Mouse (Mus musculus): ENCODE measurements around the gene Grk5. TPM values are rescaled to one million over a fixed set of nuclear protein-coding genes. Genes with fewer than 3 reads are reported as not detected.

The Grk5 gene
- polyA plus RNA-seq, 1 experiment from 2014 or later, result 4.2 TPM

- no peak for DNase-seq (ENCODE audit: low spot score)
- Histone ChIP-seq H3K4me1 (peaks cover 9% of the 10 kb centered on the region), H3K27me3 (ENCODE audit: insufficient read depth, poor library complexity, severe bottlenecking) (no peaks in the 10 kb centered on the region), H3K4me3 (no peak overlapping the region), H3K9me3 (no peaks in the 10 kb centered on the region), H3K36me3 (no peaks in the 10 kb centered on the region), H3K27ac (no peak overlapping the region)
- 83% methylated on average over 7 of the region's 7 CpGs for WGBS
These were observed 73.0 kb downstream of the Grk5 start for GRCm38 (mm10) chr19:60962358-60963061.

DNA sequence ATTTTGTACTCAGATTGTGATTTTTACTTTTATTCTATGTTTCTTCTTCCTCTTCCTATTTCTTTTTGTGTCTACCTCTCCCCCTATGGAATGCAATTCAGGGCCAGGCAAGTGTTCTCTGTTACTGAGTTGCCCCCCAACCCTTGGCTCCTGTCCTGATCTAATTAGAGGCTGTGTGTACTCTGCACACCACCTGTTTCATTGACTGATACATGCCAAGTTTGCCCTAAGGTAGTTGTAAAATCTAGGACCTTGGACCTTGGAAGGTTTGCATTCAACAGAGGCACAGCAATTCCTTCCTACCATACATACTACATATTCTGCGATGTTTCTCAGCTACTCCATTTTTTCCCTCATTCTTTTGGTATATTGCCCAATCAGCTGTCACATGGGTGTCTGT lies 78.4 kb downstream of the Grk5 start:
- Histone ChIP-seq H3K27ac (no peak overlapping the region), H3K9me3 (no peaks in the 10 kb centered on the region), H3K4me3 (no peak overlapping the region), H3K27me3 (ENCODE audit: insufficient read depth, poor library complexity, severe bottlenecking) (no peaks in the 10 kb centered on the region), H3K36me3 (no peaks in the 10 kb centered on the region), H3K4me1 (peaks cover 9% of the 10 kb centered on the region)
- 86% methylated on average over 1 of the region's 1 CpGs for WGBS
- no peak for DNase-seq (ENCODE audit: low spot score)

DNA sequence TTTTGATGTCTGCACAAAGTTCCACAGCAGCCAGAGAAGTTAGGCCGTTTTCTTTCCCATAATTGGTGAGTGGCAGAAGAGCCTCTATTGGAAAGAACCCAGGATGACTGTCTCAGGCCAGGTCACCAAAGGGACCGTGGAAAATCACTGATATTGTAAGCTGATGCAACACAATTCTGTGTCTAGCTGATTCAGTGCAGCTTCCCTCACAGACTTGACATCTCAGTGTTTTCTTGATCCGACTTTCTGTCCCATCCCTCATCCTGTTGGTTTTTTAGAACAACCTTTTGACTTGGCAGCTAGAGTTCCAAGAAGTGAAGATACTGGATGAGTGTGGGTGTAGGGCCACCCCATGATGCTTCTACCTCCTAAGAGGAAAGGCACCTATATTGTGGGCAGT lies 80.9 kb downstream of the Grk5 start:
- Histone ChIP-seq H3K4me3 (no peak overlapping the region), H3K27me3 (ENCODE audit: insufficient read depth, poor library complexity, severe bottlenecking) (no peaks in the 10 kb centered on the region), H3K4me1 (no peaks in the 10 kb centered on the region), H3K36me3 (no peaks in the 10 kb centered on the region), H3K9me3 (no peaks in the 10 kb centered on the region), H3K27ac (no peak overlapping the region)
- WGBS, result 74% methylated on average over 3 of the region's 3 CpGs
- DNase-seq (ENCODE audit: low spot score), result no peak

DNA sequence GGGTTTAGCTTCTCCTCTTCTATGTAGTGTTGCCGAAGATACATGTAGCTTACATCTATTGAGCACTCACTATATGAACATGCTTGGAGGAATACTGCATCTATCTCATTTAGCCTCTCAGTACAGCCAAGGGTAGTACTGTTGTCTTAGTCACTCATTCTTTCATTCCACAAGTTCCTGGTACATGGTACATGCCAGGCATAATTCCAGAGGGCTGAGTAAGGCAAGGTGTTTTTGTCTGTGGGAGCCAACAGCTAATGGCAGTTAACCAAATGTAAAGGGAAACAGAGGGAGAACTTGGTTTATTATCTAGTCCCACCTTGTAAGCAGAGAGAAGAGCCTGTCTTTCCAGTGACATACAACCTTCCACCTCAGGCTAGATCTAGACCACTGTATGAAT lies 82.0 kb downstream of the Grk5 start:
- WGBS, result 75% methylated on average over 1 of the region's 1 CpGs
- Histone ChIP-seq H3K27ac (no peak overlapping the region), H3K4me1 (no peaks in the 10 kb centered on the region), H3K9me3 (no peaks in the 10 kb centered on the region), H3K27me3 (ENCODE audit: insufficient read depth, poor library complexity, severe bottlenecking) (no peaks in the 10 kb centered on the region), H3K36me3 (no peaks in the 10 kb centered on the region), H3K4me3 (no peak overlapping the region)
- no peak for DNase-seq (ENCODE audit: low spot score)

DNA sequence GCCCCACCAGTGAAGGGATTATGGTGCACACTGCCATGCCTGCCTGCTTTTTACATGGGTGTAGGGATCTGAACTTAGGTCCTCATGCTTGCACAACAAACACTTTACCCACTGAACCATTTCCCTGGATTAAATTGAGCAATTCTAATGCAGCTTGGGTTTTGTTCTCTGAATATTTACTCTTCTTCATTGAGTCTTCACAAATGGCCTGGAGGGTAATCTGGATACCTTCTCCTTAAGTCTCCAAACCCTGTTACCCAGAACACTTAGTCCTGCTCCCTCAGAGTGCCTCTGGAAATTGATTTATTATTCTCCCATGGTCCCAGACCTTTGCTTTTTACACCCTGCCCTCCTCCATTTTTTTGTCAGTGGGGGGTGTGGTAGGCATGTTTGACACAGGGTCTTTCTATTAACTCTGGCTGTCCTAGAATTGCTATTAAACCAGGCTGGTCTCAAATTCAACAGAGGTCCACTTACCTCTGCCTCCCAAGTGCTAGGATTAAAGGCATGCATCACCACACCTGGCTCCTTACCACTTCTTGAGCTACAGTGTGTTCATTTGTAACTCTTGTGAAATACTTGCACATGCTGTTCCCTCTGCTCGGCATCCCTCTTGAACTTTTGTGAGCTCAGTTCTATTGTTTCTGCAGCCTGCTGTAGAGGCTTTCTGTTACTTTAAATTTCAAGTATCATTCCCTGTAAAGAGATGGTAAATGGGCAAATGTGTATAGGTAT lies 82.9 kb downstream of the Grk5 start:
- 73% methylated on average over 1 of the region's 1 CpGs for WGBS
- H3K9me3 ChIP-seq, result no peaks in the 10 kb centered on the region
- H3K4me1 ChIP-seq, result no peaks in the 10 kb centered on the region
- no peak overlapping the region for H3K4me3 ChIP-seq
- DNase-seq (ENCODE audit: low spot score), result no peak
- no peaks in the 10 kb centered on the region for H3K36me3 ChIP-seq
- H3K27me3 ChIP-seq (ENCODE audit: insufficient read depth, poor library complexity, severe bottlenecking), result no peaks in the 10 kb centered on the region
- H3K27ac ChIP-seq, result no peak overlapping the region

GRCm38 (mm10) chr19:60973508-60973907 lies 84.0 kb downstream of the Grk5 start:
- H3K27ac ChIP-seq, result no peak overlapping the region
- no peaks in the 10 kb centered on the region for H3K4me1 ChIP-seq
- no peak for DNase-seq (ENCODE audit: low spot score)
- H3K36me3 ChIP-seq, result no peaks in the 10 kb centered on the region
- no peaks in the 10 kb centered on the region for H3K9me3 ChIP-seq
- no peaks in the 10 kb centered on the region for H3K27me3 ChIP-seq (ENCODE audit: insufficient read depth, poor library complexity, severe bottlenecking)
- 86% methylated on average over 2 of the region's 2 CpGs for WGBS
- no peak overlapping the region for H3K4me3 ChIP-seq

DNA sequence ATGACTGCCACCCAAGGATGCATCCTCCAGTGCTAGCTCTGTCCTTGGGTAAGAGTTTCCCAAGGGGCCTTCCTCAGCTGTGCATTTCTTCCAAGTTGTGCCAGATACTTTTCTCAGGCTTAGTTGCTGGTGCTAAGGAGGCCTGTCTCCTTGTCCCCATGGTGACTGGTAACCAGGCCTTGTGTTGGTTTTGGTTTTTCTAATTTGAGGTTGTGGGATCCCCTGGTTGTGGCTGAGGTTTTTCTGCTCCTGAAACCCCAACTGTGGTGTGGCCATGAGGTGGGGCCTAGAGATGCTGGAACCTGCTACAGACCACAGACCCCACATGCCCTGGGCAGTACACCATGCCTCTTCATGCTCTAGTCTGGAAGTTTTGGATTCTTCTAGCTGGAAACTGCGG lies 90.0 kb downstream of the Grk5 start:
- Histone ChIP-seq H3K4me3 (no peak overlapping the region), H3K4me1 (no peaks in the 10 kb centered on the region), H3K27me3 (ENCODE audit: insufficient read depth, poor library complexity, severe bottlenecking) (no peaks in the 10 kb centered on the region), H3K36me3 (no peaks in the 10 kb centered on the region), H3K9me3 (no peaks in the 10 kb centered on the region), H3K27ac (no peak overlapping the region)
- WGBS, result 80% methylated on average over 1 of the region's 1 CpGs
- no peak for DNase-seq (ENCODE audit: low spot score)

GRCm38 (mm10) chr19:60981391-60981790 lies 91.8 kb downstream of the Grk5 start:
- H3K27me3 ChIP-seq (ENCODE audit: insufficient read depth, poor library complexity, severe bottlenecking), result no peaks in the 10 kb centered on the region
- no peak for DNase-seq (ENCODE audit: low spot score)
- H3K4me1 ChIP-seq, result no peaks in the 10 kb centered on the region
- H3K4me3 ChIP-seq, result no peak overlapping the region
- 82% methylated on average over 5 of the region's 5 CpGs for WGBS
- H3K9me3 ChIP-seq, result no peaks in the 10 kb centered on the region
- H3K27ac ChIP-seq, result no peak overlapping the region
- H3K36me3 ChIP-seq, result no peaks in the 10 kb centered on the region

DNA sequence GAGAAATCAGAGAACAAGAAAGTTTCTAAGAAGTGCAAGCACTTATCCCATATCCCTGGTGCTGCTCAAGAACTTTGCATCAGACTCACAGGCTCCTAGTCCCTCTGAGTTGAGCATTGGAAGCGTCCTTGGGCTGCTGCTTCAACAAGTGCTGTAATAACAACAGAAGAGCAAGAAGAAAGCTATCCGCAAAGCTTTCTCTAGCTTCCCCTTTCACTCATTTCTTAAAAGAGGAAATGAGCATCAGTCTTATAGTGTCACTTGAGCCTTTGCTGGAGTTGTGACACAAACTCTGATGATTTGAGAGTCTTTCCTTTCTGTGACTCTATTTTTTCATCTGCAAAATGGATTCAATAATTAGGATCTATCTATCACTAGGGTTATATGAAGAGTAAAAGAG lies 92.3 kb downstream of the Grk5 start:
- Histone ChIP-seq H3K36me3 (no peaks in the 10 kb centered on the region), H3K9me3 (no peaks in the 10 kb centered on the region), H3K27ac (no peak overlapping the region), H3K27me3 (ENCODE audit: insufficient read depth, poor library complexity, severe bottlenecking) (no peaks in the 10 kb centered on the region), H3K4me1 (no peaks in the 10 kb centered on the region), H3K4me3 (no peak overlapping the region)
- WGBS, result 80% methylated on average over 2 of the region's 2 CpGs
- no peak for DNase-seq (ENCODE audit: low spot score)

GRCm38 (mm10) chr19:60989766-60990165 lies 100.2 kb downstream of the Grk5 start:
- no peaks in the 10 kb centered on the region for H3K27me3 ChIP-seq (ENCODE audit: insufficient read depth, poor library complexity, severe bottlenecking)
- DNase-seq (ENCODE audit: low spot score), result no peak
- H3K36me3 ChIP-seq, result 0 out of 2 replicates have a peak, but pooled peaks cover 9% of the 10 kb centered on the region
- H3K9me3 ChIP-seq, result no peaks in the 10 kb centered on the region
- 79% methylated on average over 5 of the region's 5 CpGs for WGBS
- H3K27ac ChIP-seq, result no peak overlapping the region
- H3K4me3 ChIP-seq, result no peak overlapping the region
- H3K4me1 ChIP-seq, result peaks cover 6% of the 10 kb centered on the region

GRCm38 (mm10) chr19:60994214-60994613 lies 104.7 kb downstream of the Grk5 start:
- Histone ChIP-seq H3K4me3 (no peak overlapping the region), H3K36me3 (0 out of 2 replicates have a peak, but pooled peaks cover 9% of the 10 kb centered on the region), H3K27me3 (ENCODE audit: insufficient read depth, poor library complexity, severe bottlenecking) (no peaks in the 10 kb centered on the region), H3K4me1 (peaks cover 19% of the 10 kb centered on the region), H3K27ac (no peak overlapping the region), H3K9me3 (no peaks in the 10 kb centered on the region)
- no peak for DNase-seq (ENCODE audit: low spot score)
- WGBS, result 34% methylated on average over 3 of the region's 3 CpGs

DNA sequence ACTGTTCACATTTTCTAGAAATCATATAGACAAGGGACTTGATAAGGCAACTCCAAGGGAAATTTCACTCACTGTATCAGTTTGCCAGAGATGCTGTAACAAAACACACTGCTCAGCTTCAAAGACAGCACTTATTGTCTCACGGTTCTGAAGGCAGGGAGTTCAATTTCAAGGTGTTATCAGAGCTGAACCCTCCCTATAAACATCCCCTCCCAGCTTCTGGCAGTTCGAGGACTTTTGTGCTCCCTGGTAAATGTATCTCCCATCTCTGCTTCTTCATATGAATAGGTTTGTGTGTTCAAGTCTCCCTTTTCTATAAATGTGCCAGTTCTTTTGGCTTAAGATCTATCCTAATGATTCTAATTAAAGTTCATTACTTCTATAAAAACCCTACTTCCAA lies 105.3 kb downstream of the Grk5 start:
- no peaks in the 10 kb centered on the region for H3K27me3 ChIP-seq (ENCODE audit: insufficient read depth, poor library complexity, severe bottlenecking)
- no peak for DNase-seq (ENCODE audit: low spot score)
- peaks cover 22% of the 10 kb centered on the region for H3K4me1 ChIP-seq
- WGBS, result 42% methylated on average over 2 of the region's 2 CpGs
- 0 out of 2 replicates have a peak, but pooled peaks cover 5% of the 10 kb centered on the region for H3K36me3 ChIP-seq
- H3K9me3 ChIP-seq, result no peaks in the 10 kb centered on the region
- H3K27ac ChIP-seq, result no peak overlapping the region
- H3K4me3 ChIP-seq, result no peak overlapping the region

GRCm38 (mm10) chr19:60997784-60998183 lies 108.2 kb downstream of the Grk5 start:
- Histone ChIP-seq H3K4me1 (peaks cover 25% of the 10 kb centered on the region), H3K27me3 (ENCODE audit: insufficient read depth, poor library complexity, severe bottlenecking) (no peaks in the 10 kb centered on the region), H3K9me3 (no peaks in the 10 kb centered on the region), H3K27ac (peak overlapping the region; percentile 29), H3K4me3 (no peak overlapping the region), H3K36me3 (no peaks in the 10 kb centered on the region)
- WGBS, result 77% methylated on average over 4 of the region's 4 CpGs
- no peak for DNase-seq (ENCODE audit: low spot score)

All from heart, embryonic 10.5 days (tissue).